Mouse (Mus musculus): ENCODE results near the gene Itga2.

DNA sequence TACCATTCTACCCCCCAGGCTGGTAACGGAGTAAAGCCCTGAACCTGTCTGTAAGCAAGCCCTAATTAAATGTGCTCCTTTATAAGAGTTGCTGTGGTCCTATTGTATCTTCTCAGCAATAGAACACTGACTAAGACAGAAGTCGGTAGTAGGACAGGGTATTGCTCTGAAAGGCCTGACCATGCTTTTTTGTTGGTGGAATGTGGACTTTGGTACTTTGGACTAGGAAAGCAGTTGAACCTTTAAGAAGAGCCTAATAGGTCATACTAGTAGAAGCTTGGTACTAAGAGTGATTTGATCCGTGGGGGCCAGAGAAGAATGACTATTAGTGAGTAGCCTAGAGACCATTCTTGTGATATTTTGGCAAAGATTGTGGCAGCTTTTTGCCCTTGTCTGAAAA lies 130.0 kb downstream of the Itga2 start:
- TF ChIP-seq HCFC1 (IDR thresholded peaks at IDR 0.05; ENCODE audit: borderline replicate concordance, insufficient read depth, low read length) (no peak), CHD2 (IDR thresholded peaks at IDR 0.05; ENCODE audit: low read depth, low read length) (no peak), ZNF384 (IDR thresholded peaks at IDR 0.05; ENCODE audit: low read depth, low read length) (no peak)

All from ES-E14 (cell line).